Mouse (Mus musculus) limb, embryonic 12.5 days (tissue): Measurements from ENCODE around the gene Slc25a15. TPM values are rescaled to one million over a fixed set of nuclear protein-coding genes. Genes with fewer than 3 reads are reported as not detected.
A peak's percentile ranks its signal among the peaks of the same experiment; 100 is the strongest.

Experiments
- ATAC-seq: fragments of 200-750 bp; cut with Nextera tagmentation; 2 replicates; pipeline ENCODE4 v1.8.0; 2017; ENCODE audit warnings: low read depth, moderate TSS enrichment; ENCODE audit not compliant: insufficient number of reproducible peaks, insufficient read depth, low FRiP score, low TSS enrichment
- H3K27ac ChIP-seq: fragments of 300-500 bp; sonication (generic); 2 replicates; pipeline ENCODE4 v1.5.1; 2016; ENCODE audit warnings: mild to moderate bottlenecking, moderate library complexity
- H3K27me3 ChIP-seq: fragments of 300-500 bp; sonication (generic); 2 replicates; pipeline ENCODE4 v1.6.1; 2016; ENCODE audit warnings: mild to moderate bottlenecking, moderate library complexity
- H3K36me3 ChIP-seq: fragments of 300-500 bp; sonication (generic); 2 replicates; pipeline ENCODE4 v1.6.1; 2016; ENCODE audit warnings: mild to moderate bottlenecking, moderate library complexity
- H3K4me1 ChIP-seq: fragments of 300-500 bp; sonication (generic); replicated peaks from 2 replicates; pipeline ENCODE4 v1.6.1; 2016
- H3K4me2 ChIP-seq: fragments of 300-500 bp; sonication (generic); 2 replicates; pipeline ENCODE4 v1.6.1; 2016; ENCODE audit warnings: mild to moderate bottlenecking, moderate library complexity
- H3K4me3 ChIP-seq: fragments of 300-500 bp; sonication (generic); replicated peaks from 2 replicates; pipeline ENCODE4 v1.5.1; 2016; ENCODE audit warnings: mild to moderate bottlenecking
- H3K9ac ChIP-seq: fragments of 300-500 bp; sonication (generic); replicated peaks from 2 replicates; pipeline ENCODE4 v1.6.1; 2016; ENCODE audit warnings: mild to moderate bottlenecking, moderate library complexity
- H3K9me3 ChIP-seq: fragments of 300-500 bp; sonication (generic); 2 replicates; pipeline ENCODE4 v1.6.1; 2016; ENCODE audit warnings: mild to moderate bottlenecking, moderate library complexity
- WGBS: fragments of 180-500 bp; shearing (Covaris S2); methylation state at CpG from one replicate; pipeline ENCODE4 v1.1.7; 2016; 5-methylcytosine and 5-hydroxymethylcytosine counted together
- polyA plus RNA-seq: library from polyadenylated mRNA; unstranded; fragments of >200 nt; fragmentation: Nextera tagmentation; extraction: Ambion mirVana; gene quantifications from 2 replicates; pipeline ENCODE4 v1.2.1, GENCODE M21; 2016

The Slc25a15 gene
- polyA plus RNA-seq, 1 experiment from 2014 or later, result 17.7 TPM

DNA sequence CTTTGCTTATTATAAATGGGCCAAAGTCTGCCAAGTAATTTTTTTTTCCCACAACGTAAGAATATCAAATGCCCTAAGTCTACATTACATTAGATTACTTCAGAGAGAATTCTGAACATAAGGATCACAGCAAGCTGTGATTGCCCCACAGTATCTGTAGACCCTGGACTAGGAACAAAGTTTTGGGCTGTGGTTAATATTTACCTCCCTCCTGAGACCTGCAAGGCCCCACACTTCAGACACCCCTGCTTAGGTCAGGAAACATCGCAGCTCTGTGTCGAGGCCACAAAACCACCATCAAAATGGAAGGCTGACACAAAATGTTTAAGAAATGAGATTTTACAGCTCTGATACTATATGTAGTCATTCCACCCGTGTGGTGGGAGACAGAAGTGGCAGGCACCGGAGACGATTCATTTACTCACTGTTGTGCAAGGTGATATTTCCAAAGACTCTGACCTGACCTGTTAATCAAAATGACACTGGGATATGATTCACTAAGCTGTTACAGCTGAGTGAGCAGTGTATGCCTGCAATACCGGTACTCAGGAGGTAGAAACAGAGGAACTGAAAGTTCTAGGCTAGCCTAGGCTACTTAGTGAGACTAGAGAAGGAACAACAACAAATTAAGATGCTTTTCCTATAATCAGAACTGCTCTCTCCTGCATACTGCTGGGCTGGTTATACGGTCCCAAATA, 7.5 kb downstream of the Slc25a15 start:
- no peak overlapping the region for H3K9ac ChIP-seq
- H3K36me3 ChIP-seq, result peaks cover 49% of the 10 kb centered on the region
- no peaks in the 10 kb centered on the region for H3K9me3 ChIP-seq
- no peak overlapping the region for H3K4me2 ChIP-seq
- H3K4me3 ChIP-seq, result no peak overlapping the region
- H3K27ac ChIP-seq, result no peak overlapping the region
- WGBS, result 93% methylated on average over 8 of the region's 8 CpGs
- no peak for ATAC-seq
- H3K27me3 ChIP-seq, result no peaks in the 10 kb centered on the region
- peaks cover 6% of the 10 kb centered on the region; the same call in 1 of the 2 replicates for H3K4me1 ChIP-seq

DNA sequence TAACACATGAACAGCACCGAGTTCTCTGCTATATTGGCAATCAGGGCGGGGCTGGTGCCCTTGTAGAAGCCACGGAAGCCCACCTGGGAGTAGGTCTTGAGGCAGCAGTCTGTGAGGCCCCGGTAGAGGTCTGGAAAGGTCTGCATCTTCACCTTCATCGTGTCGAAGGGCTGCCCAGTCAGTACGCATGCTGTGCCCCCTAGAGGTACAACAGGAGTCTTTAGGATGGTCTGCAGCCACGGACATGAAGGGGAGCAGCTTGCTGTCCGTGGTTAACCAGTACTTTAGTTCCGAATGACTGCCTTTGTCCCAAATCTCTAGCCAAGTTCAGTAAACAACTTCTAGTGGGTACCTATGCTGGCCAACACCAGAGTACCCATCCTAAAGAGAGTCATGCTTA, 8.5 kb downstream of the Slc25a15 start:
- Histone ChIP-seq H3K36me3 (peaks cover 57% of the 10 kb centered on the region), H3K9me3 (no peaks in the 10 kb centered on the region), H3K27me3 (no peaks in the 10 kb centered on the region), H3K27ac (no peak overlapping the region), H3K9ac (no peak overlapping the region), H3K4me1 (no peaks in the 10 kb centered on the region), H3K4me2 (no peak overlapping the region), H3K4me3 (no peak overlapping the region)
- ATAC-seq, result no peak
- 81% methylated on average over 10 of the region's 10 CpGs for WGBS

DNA sequence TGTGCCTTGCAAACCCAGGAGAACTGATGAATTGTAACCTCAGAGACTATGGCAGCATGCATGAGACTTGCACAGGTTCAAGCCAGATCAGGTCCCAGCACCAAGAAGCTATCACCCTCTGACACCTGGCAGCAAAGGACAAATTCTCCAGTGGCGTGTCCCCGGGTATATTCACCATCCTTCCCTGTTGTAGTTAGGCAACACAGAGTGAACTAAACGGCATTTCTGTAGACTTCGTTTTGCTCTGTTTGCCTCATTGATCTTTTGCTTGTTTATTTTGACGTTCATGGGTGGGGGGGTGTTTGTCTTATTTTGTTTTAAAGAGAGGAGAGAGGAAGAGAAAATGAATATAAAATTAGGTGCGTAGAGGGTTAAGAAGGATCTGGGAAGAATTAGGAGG, 13.2 kb downstream of the Slc25a15 start:
- peaks cover 81% of the 10 kb centered on the region for H3K36me3 ChIP-seq
- no peak for ATAC-seq
- no peak overlapping the region for H3K4me3 ChIP-seq
- H3K27me3 ChIP-seq, result no peaks in the 10 kb centered on the region
- H3K4me2 ChIP-seq, result no peak overlapping the region
- H3K27ac ChIP-seq, result no peak overlapping the region
- H3K4me1 ChIP-seq, result no peaks in the 10 kb centered on the region
- WGBS, result 90% methylated on average over 6 of the region's 6 CpGs
- H3K9ac ChIP-seq, result no peak overlapping the region
- H3K9me3 ChIP-seq, result no peaks in the 10 kb centered on the region

DNA sequence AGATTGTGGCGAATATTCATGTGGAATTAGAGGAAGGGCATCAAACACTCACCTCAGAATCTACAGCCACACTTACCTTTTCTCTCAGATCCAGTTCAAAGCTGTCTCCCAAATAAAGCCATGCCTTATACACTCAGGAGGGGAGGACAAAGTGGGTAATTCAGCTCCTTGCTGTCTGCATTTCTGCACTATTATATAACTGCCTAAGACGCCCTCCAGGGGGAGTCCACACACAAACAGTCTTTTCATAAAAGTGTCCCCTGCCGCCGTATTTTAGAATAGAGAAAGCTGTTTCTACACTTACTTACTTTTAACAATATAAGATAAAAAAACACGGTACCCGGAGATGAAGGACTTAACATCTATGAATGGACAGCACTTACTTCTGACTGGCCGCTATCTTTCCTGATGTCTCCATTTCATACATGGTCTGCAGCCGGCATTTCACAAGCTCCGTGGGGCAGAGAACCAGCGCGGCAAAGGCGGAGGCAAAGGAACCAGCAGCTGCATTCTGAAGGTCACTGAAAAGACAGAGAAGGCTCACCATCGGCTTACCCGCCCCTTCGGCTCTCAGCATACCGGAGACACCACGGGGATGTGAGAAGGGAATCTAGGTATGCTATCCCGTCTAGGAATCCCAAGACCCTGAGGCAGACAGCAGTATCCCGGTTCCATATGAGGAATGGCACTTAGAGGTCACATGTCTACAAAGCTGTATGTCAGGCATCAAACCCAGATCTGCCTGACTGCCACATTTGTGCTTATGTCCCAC, 15.4 kb downstream of the Slc25a15 start:
- no peak for ATAC-seq
- Histone ChIP-seq H3K4me3 (no peak overlapping the region), H3K27me3 (no peaks in the 10 kb centered on the region), H3K9me3 (no peaks in the 10 kb centered on the region), H3K9ac (no peak overlapping the region), H3K4me2 (no peak overlapping the region), H3K4me1 (no peaks in the 10 kb centered on the region), H3K27ac (no peak overlapping the region), H3K36me3 (peaks cover 63% of the 10 kb centered on the region)
- WGBS, result 85% methylated on average over 19 of the region's 19 CpGs

DNA sequence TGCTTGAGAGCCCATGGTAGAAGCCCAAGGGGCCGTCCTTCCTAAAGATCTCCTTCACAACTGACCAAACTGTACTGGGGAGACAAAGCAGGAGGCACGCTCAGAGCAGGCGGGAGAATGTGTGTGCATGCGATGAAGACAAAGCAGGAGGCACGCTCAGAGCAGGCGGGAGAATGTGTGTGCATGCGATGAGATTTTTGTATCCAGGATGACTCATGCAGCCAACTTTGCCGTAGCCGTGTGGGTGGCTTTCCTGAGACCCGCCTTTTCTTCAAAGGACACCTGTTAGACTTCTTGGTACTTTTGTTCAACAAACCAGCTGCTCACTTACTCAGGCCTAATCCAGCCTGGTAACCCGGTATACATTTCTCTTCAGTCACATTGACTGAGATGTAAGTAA, 17.5 kb downstream of the Slc25a15 start:
- WGBS, result 92% methylated on average over 11 of the region's 11 CpGs
- peaks cover 61% of the 10 kb centered on the region for H3K36me3 ChIP-seq
- ATAC-seq, result no peak

DNA sequence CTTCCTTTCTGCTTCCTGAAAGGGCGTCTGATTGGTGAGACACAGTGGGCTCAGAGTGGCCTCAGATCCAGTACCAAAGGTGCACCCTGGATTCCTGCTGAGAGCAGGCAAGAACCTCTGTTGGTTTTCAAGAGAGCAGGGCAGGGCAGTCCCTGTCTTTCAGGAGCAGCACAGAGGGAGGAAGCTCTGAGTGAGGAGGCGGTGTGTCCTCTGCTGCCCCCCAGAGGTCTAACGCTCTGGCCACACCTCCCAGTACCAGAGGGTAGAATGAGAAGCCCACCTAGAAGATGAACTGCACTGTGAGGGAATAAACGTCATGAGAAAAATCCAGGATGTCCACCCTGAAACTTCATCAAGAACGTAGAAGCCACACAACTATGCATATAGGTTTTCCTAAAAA, 21.5 kb downstream of the Slc25a15 start:
- no peak overlapping the region for H3K9ac ChIP-seq
- no peaks in the 10 kb centered on the region for H3K9me3 ChIP-seq
- H3K4me1 ChIP-seq, result no peaks in the 10 kb centered on the region
- no peak overlapping the region for H3K4me3 ChIP-seq
- 0 out of 2 replicates have a peak, but pooled peaks have one; percentile 63 for ATAC-seq
- H3K27me3 ChIP-seq, result no peaks in the 10 kb centered on the region
- no peak overlapping the region for H3K4me2 ChIP-seq
- WGBS, result 47% methylated on average over 5 of the region's 5 CpGs
- no peak overlapping the region for H3K27ac ChIP-seq
- H3K36me3 ChIP-seq, result peaks cover 27% of the 10 kb centered on the region

More for the DNA sequence above, 17.5 kb downstream of the Slc25a15 start:
- Histone ChIP-seq H3K9me3 (no peaks in the 10 kb centered on the region), H3K27ac (no peak overlapping the region), H3K4me1 (no peaks in the 10 kb centered on the region), H3K4me3 (no peak overlapping the region), H3K9ac (no peak overlapping the region), H3K27me3 (no peaks in the 10 kb centered on the region), H3K4me2 (no peak overlapping the region)

DNA sequence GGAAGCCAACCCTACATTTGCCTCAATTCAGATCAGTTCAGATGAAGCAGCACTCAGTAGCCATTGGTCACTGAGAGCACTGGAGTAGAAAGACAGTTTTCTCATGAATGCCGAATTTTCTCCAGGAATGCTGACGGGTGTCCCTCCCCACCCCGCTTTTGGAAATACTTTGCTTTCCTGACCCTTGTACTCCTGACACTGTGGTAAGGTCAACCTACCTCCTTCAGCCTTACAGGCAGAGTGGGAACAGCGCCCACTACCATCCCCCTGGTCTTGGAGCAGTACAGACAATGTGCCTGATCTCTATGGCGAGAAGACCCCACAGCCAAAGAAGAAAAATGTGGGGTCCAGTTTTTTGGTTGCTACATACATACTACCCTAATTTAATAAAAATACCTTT, 22.1 kb downstream of the Slc25a15 start:
- no peaks in the 10 kb centered on the region for H3K4me1 ChIP-seq
- no peak overlapping the region for H3K27ac ChIP-seq
- H3K4me3 ChIP-seq, result no peak overlapping the region
- H3K27me3 ChIP-seq, result no peaks in the 10 kb centered on the region
- no peak for ATAC-seq
- H3K9me3 ChIP-seq, result no peaks in the 10 kb centered on the region
- WGBS, result 91% methylated on average over 5 of the region's 5 CpGs
- H3K9ac ChIP-seq, result no peak overlapping the region
- no peak overlapping the region for H3K4me2 ChIP-seq
- H3K36me3 ChIP-seq, result peaks cover 21% of the 10 kb centered on the region

DNA sequence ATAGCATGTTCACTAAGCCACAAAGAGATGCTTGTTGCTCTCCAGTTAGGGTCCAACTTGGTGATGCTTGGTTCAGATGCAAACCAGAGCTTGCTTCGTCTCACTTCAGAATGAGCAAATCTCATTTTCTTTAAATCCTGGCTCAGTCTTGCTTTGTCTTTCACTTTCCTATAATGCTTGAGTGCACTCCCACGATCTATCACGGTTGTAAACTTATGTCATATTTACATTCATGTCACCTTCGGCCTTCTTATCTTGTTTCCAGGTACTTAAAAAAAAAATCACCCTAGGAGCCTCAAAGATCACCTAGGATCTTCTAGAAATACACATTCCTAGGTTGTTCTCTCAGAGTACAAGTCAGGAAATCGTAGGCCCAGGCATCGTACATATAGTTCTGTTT, 38.5 kb downstream of the Slc25a15 start:
- no peak for ATAC-seq
- Histone ChIP-seq H3K4me3 (no peak overlapping the region), H3K27me3 (no peaks in the 10 kb centered on the region), H3K9ac (no peak overlapping the region), H3K36me3 (no peaks in the 10 kb centered on the region), H3K9me3 (no peaks in the 10 kb centered on the region), H3K4me1 (no peaks in the 10 kb centered on the region), H3K27ac (no peak overlapping the region), H3K4me2 (no peak overlapping the region)
- 93% methylated on average over 6 of the region's 6 CpGs for WGBS

DNA sequence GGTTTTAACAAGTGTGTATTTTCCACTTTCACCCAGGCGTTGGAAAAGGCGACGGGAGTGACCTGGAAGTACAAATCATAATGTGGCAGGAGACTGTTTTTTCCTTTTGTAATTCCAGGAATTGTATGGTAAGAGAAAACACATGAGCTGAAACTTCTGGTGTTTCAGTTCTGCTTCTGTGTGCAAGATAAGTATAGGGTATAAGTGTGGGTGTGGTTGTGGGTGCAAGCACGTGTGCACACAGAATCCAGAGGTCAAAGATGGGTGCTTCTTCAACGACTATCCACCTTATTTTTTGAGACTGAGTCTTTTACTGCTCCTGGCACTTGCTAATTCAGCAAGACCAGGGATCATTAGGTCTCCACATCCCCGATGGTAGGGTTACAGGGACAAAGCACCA, 39.0 kb downstream of the Slc25a15 start:
- no peak for ATAC-seq
- Histone ChIP-seq H3K9ac (no peak overlapping the region), H3K27ac (no peak overlapping the region), H3K36me3 (no peaks in the 10 kb centered on the region), H3K9me3 (no peaks in the 10 kb centered on the region), H3K4me2 (no peak overlapping the region), H3K27me3 (no peaks in the 10 kb centered on the region), H3K4me3 (no peak overlapping the region), H3K4me1 (no peaks in the 10 kb centered on the region)
- 80% methylated on average over 6 of the region's 6 CpGs for WGBS

DNA sequence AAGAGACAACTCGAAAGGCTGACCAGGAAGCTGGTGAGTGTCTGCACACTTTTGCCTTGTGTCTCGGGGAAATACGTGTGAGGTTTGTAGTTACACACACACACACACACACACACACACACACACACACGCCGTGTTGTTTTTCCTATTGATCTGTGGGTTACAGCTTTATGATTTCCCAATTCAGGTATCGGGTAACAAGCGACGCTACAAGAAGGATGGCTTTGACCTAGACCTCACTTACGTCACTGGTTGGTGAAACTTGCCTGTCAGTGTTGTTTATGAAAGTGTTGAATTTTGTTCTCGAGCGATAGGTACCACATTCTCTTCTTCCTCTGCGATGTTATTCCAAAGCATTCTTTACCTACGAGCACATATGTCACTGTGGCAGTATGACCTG, 63.0 kb downstream of the Slc25a15 start:
- Histone ChIP-seq H3K4me1 (no peaks in the 10 kb centered on the region), H3K36me3 (no peaks in the 10 kb centered on the region), H3K4me3 (no peak overlapping the region), H3K27ac (no peak overlapping the region), H3K9me3 (no peaks in the 10 kb centered on the region), H3K9ac (no peak overlapping the region), H3K4me2 (no peak overlapping the region), H3K27me3 (no peaks in the 10 kb centered on the region)
- no peak for ATAC-seq
- WGBS, result 87% methylated on average over 13 of the region's 13 CpGs
